Mouse (Mus musculus) hindbrain, postnatal 0 days (tissue): ENCODE measurements at regions not wholly inside any gene's neighbourhood (a gene's known extent, or its start where the extent isn't known, plus 50 kb on each side); places are given as distances from the start of the nearest gene placed in this dataset.
A peak's percentile ranks its signal among the peaks of the same experiment; 100 is the strongest.

Experiments used
- ATAC-seq: fragments of 200-750 bp; cut with Nextera tagmentation; 2 replicates; pipeline ENCODE4 v1.8.0; 2017; ENCODE audit warnings: mild to moderate bottlenecking, moderate TSS enrichment, moderate library complexity
- DNase-seq: peaks from one replicate; pipeline ENCODE4 v3.0.0-alpha.2; 2015; ENCODE audit warnings: low spot score
- H3K27ac ChIP-seq: fragments of 300-500 bp; sonication (generic); 2 replicates; pipeline ENCODE4 v1.5.1; 2014; ENCODE audit warnings: mild to moderate bottlenecking
- H3K27me3 ChIP-seq: fragments of 300-500 bp; sonication (generic); 2 replicates; pipeline ENCODE4 v1.6.1; 2014; ENCODE audit warnings: low read length, mixed read lengths; ENCODE audit not compliant: insufficient read depth
- H3K36me3 ChIP-seq: fragments of 300-500 bp; sonication (generic); 2 replicates; pipeline ENCODE4 v1.6.1; 2014; ENCODE audit warnings: low read length, mixed read lengths; ENCODE audit not compliant: insufficient read depth
- H3K4me1 ChIP-seq: fragments of 300-500 bp; sonication (generic); 2 replicates; pipeline ENCODE4 v1.6.1; 2014; ENCODE audit warnings: antibody characterized with exemption, low read length, mixed read lengths; ENCODE audit not compliant: insufficient read depth
- H3K4me2 ChIP-seq: fragments of 300-500 bp; sonication (generic); 2 replicates; pipeline ENCODE4 v1.6.1; 2014; ENCODE audit warnings: low read depth, mild to moderate bottlenecking, low read length, moderate library complexity, mixed read lengths
- H3K4me3 ChIP-seq: fragments of 300-500 bp; sonication (generic); 2 replicates; pipeline ENCODE4 v1.5.1; 2014; ENCODE audit warnings: low read length
- H3K9ac ChIP-seq: fragments of 300-500 bp; sonication (generic); replicated peaks from 2 replicates; pipeline ENCODE4 v1.6.1; 2014; ENCODE audit warnings: mild to moderate bottlenecking, low read length, moderate library complexity, mixed read lengths
- H3K9me3 ChIP-seq: fragments of 300-500 bp; sonication (generic); 2 replicates; pipeline ENCODE4 v1.6.1; 2016; ENCODE audit warnings: low read length, mixed read lengths
- CTCF ChIP-seq: IDR thresholded peaks from 2 replicates; pipeline ENCODE4 v1.5.1; 2016; ENCODE audit warnings: antibody characterized with exemption, control low read depth, low read depth
- WGBS: fragments of 180-500 bp; shearing (Covaris S2); extraction: QIAGEN DNeasy Blood & Tissue Kit; methylation state at CpG from one replicate; pipeline ENCODE4 v1.1.7; 2014; 5-methylcytosine and 5-hydroxymethylcytosine counted together

- no peaks in the 10 kb centered on the region for H3K27me3 ChIP-seq
- no peak overlapping the region for H3K9ac ChIP-seq
- WGBS: 45% methylated on average over 4 of the region's 4 CpGs
- peak; percentile 67 for TF ChIP-seq CTCF
- H3K4me1 ChIP-seq: no peaks in the 10 kb centered on the region
- no peaks in the 10 kb centered on the region for H3K9me3 ChIP-seq
- H3K4me2 ChIP-seq: no peak overlapping the region
- no peaks in the 10 kb centered on the region for H3K36me3 ChIP-seq
- H3K27ac ChIP-seq: no peak overlapping the region
- peak; percentile 43 for DNase-seq
- no peak for ATAC-seq
- H3K4me3 ChIP-seq: no peak overlapping the region
These were observed 55.8 kb upstream of the Pak3 start for GRCm38 (mm10) chrX:143462632-143463031.

DNA sequence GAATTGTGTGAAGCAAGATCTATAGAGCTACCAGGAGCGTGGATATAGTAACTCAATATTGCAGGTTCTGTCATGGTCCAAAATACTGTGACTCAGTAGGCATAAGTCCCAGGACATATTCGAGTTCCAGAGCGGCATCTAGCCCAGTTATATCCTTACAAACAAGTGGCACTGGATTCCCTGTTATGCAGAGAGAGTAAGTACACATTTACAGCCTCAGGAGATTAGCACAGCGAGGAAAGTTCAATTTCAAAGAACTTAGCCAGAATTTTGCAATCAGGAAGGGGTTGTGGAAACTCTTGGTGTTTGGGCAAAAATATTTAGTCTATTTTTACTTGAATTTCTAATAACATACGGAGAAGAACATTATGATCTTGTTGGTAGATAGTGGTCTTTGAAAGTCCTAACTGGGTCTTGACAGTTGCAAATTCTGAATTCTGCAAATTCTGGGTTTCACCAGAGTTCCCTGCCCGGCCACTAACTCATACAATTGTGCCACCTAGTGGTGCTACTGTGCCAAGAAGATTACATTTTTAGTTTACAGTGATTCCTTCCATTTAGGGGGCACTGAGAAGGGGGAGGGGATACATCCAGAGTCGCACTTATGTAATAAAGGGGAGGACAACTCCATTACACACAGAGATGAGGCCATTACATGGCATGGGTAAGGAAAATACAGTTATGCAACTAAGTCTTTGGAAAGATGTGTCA, 54.7 kb upstream of the Chrdl1 start:
- Histone ChIP-seq H3K9me3 (no peaks in the 10 kb centered on the region), H3K4me3 (no peak overlapping the region), H3K4me2 (no peak overlapping the region), H3K27ac (no peak overlapping the region), H3K36me3 (no peaks in the 10 kb centered on the region), H3K27me3 (no peaks in the 10 kb centered on the region), H3K4me1 (no peaks in the 10 kb centered on the region), H3K9ac (no peak overlapping the region)
- DNase-seq (peak; percentile 47), ATAC-seq (no peak)
- 57% methylated on average over 7 of the region's 7 CpGs for WGBS
- peak; percentile 68 for TF ChIP-seq CTCF

- H3K4me3 ChIP-seq: no peak overlapping the region
- H3K4me2 ChIP-seq: no peak overlapping the region
- H3K27me3 ChIP-seq: no peaks in the 10 kb centered on the region
- H3K27ac ChIP-seq: no peak overlapping the region
- H3K4me1 ChIP-seq: no peaks in the 10 kb centered on the region
- peak; percentile 76 for TF ChIP-seq CTCF
- no peak overlapping the region for H3K9ac ChIP-seq
- H3K9me3 ChIP-seq: no peaks in the 10 kb centered on the region
- 9% methylated on average over 3 of the region's 3 CpGs for WGBS
- DNase-seq (peak; percentile 73), ATAC-seq (no peak)
- H3K36me3 ChIP-seq: no peaks in the 10 kb centered on the region
These were observed 50.5 kb upstream of the Chrdl1 start for GRCm38 (mm10) chrX:143444581-143444980.
